Mouse (Mus musculus) thymus, postnatal 25 days (tissue): ENCODE data around the gene Camk1d.
"Not testable (repeated sequence)": the region's sequence is repeated elsewhere in the genome, so short reads cannot be mapped to it uniquely, and the experiment has no call there.

Experiments used
- DNase-seq: peaks from one replicate; pipeline ENCODE4 v3.0.0; 2022

Gene Camk1d

GRCm38 (mm10) chr2:5314530-5315166 lies 399.7 kb downstream of the Camk1d start:
- DNase-seq, result no peak

- DNase-seq, result no peak
Measured at GRCm38 (mm10) chr2:5305156-5305555, 409.2 kb downstream of the Camk1d start.

- DNase-seq, result no peak
Measured at GRCm38 (mm10) chr2:5304451-5304850, 409.9 kb downstream of the Camk1d start.

GRCm38 (mm10) chr2:5301286-5301685 lies 413.0 kb downstream of the Camk1d start:
- no peak for DNase-seq

GRCm38 (mm10) chr2:5298071-5298470 lies 416.2 kb downstream of the Camk1d start:
- no peak for DNase-seq

GRCm38 (mm10) chr2:5296749-5297545 lies 417.4 kb downstream of the Camk1d start:
- no peak for DNase-seq

- DNase-seq, result no peak
Measured at GRCm38 (mm10) chr2:5295098-5295497, 419.2 kb downstream of the Camk1d start.

- DNase-seq, result no peak
Measured at GRCm38 (mm10) chr2:5294451-5294850, 419.9 kb downstream of the Camk1d start.

GRCm38 (mm10) chr2:5288593-5288992 lies 425.7 kb downstream of the Camk1d start:
- no peak for DNase-seq

GRCm38 (mm10) chr2:5287044-5287380 lies 427.3 kb downstream of the Camk1d start:
- DNase-seq, result no peak

GRCm38 (mm10) chr2:5286189-5287043 lies 427.9 kb downstream of the Camk1d start:
- no peak for DNase-seq

GRCm38 (mm10) chr2:5284351-5284750 lies 430.0 kb downstream of the Camk1d start:
- no peak for DNase-seq

- no peak for DNase-seq
Measured at GRCm38 (mm10) chr2:5282623-5283022, 431.7 kb downstream of the Camk1d start.

- no peak for DNase-seq
Measured at GRCm38 (mm10) chr2:5267980-5268379, 446.3 kb downstream of the Camk1d start.

- no peak for DNase-seq
Measured at GRCm38 (mm10) chr2:5262279-5262678, 452.0 kb downstream of the Camk1d start.

GRCm38 (mm10) chr2:5258250-5258649 lies 456.1 kb downstream of the Camk1d start:
- no peak for DNase-seq

GRCm38 (mm10) chr2:5249969-5250368 lies 464.3 kb downstream of the Camk1d start:
- DNase-seq, result no peak

GRCm38 (mm10) chr2:5249199-5249598 lies 465.1 kb downstream of the Camk1d start:
- DNase-seq, result not testable (repeated sequence)
